Mouse (Mus musculus) hindbrain, embryonic 13.5 days (tissue): ENCODE measurements around the gene U2surp. TPM values are rescaled to one million over a fixed set of nuclear protein-coding genes. Genes with fewer than 3 reads are reported as not detected.

ENCODE experiments used
- ATAC-seq: fragments of 200-750 bp; cut with Nextera tagmentation; 2 replicates; pipeline ENCODE4 v1.8.0; 2017; ENCODE audit warnings: moderate TSS enrichment; ENCODE audit not compliant: low FRiP score
- H3K27ac ChIP-seq: fragments of 300-500 bp; sonication (generic); 2 replicates; pipeline ENCODE4 v1.5.1; 2015; ENCODE audit warnings: inconsistent platforms, mild to moderate bottlenecking, moderate library complexity
- H3K27me3 ChIP-seq: fragments of 300-500 bp; sonication (generic); 2 replicates; pipeline ENCODE4 v1.6.1; 2015; ENCODE audit warnings: mild to moderate bottlenecking, inconsistent platforms
- H3K36me3 ChIP-seq: fragments of 300-500 bp; sonication (generic); 2 replicates; pipeline ENCODE4 v1.6.1; 2015; ENCODE audit warnings: mild to moderate bottlenecking, inconsistent platforms
- H3K4me1 ChIP-seq: fragments of 300-500 bp; sonication (generic); replicated peaks from 2 replicates; pipeline ENCODE4 v1.6.1; 2015; ENCODE audit warnings: inconsistent platforms
- H3K4me2 ChIP-seq: fragments of 300-500 bp; sonication (generic); 2 replicates; pipeline ENCODE4 v1.6.1; 2015; ENCODE audit warnings: inconsistent platforms, mild to moderate bottlenecking, moderate library complexity
- H3K4me3 ChIP-seq: fragments of 300-500 bp; sonication (generic); 2 replicates; pipeline ENCODE4 v1.5.1; 2015; ENCODE audit warnings: mild to moderate bottlenecking, inconsistent platforms
- H3K9ac ChIP-seq: fragments of 300-500 bp; sonication (generic); 2 replicates; pipeline ENCODE4 v1.6.1; 2015; ENCODE audit warnings: mild to moderate bottlenecking, inconsistent platforms
- H3K9me3 ChIP-seq: fragments of 300-500 bp; sonication (generic); 2 replicates; pipeline ENCODE4 v1.6.1; 2016; ENCODE audit warnings: inconsistent platforms
- WGBS: fragments of 180-500 bp; shearing (Covaris S2); methylation state at CpG from one replicate; pipeline ENCODE4 v1.1.7; 2015; 5-methylcytosine and 5-hydroxymethylcytosine counted together
- polyA plus RNA-seq: library from polyadenylated mRNA; unstranded; fragments of >200 nt; fragmentation: Nextera tagmentation; extraction: Ambion mirVana; gene quantifications from 2 replicates; pipeline ENCODE4 v1.2.1, GENCODE M21; 2015

Gene U2surp
- polyA plus RNA-seq, 1 experiment from 2014 or later, result 158 TPM

GRCm38 (mm10) chr9:95549626-95550411, 38.0 kb upstream of the U2surp start:
- WGBS, result 60% methylated on average over 15 of the region's 15 CpGs

GRCm38 (mm10) chr9:95546679-95547078, 34.9 kb upstream of the U2surp start:
- Histone ChIP-seq H3K4me1 (peaks cover 5% of the 10 kb centered on the region; the same call in 1 of the 2 replicates), H3K9me3 (no peaks in the 10 kb centered on the region), H3K9ac (no peak overlapping the region), H3K4me2 (no peak overlapping the region), H3K27ac (no peak overlapping the region), H3K36me3 (no peaks in the 10 kb centered on the region), H3K27me3 (no peaks in the 10 kb centered on the region), H3K4me3 (no peak overlapping the region)
- ATAC-seq, result no peak
- 65% methylated on average over 7 of the region's 7 CpGs for WGBS

More at GRCm38 (mm10) chr9:95549626-95550411, 38.0 kb upstream of the U2surp start:
- Histone ChIP-seq H3K36me3 (no peaks in the 10 kb centered on the region), H3K4me1 (no peaks in the 10 kb centered on the region), H3K4me3 (no peak overlapping the region), H3K27me3 (0 out of 2 replicates have a peak, but pooled peaks cover 3% of the 10 kb centered on the region), H3K27ac (no peak overlapping the region), H3K4me2 (no peak overlapping the region), H3K9me3 (no peaks in the 10 kb centered on the region), H3K9ac (no peak overlapping the region)
- no peak for ATAC-seq

- H3K4me3 ChIP-seq, result no peak overlapping the region
- no peaks in the 10 kb centered on the region for H3K36me3 ChIP-seq
- no peak overlapping the region for H3K9ac ChIP-seq
- 88% methylated on average over 4 of the region's 4 CpGs for WGBS
- no peak overlapping the region for H3K4me2 ChIP-seq
- H3K4me1 ChIP-seq, result peaks cover 5% of the 10 kb centered on the region; the same call in 1 of the 2 replicates
- no peaks in the 10 kb centered on the region for H3K9me3 ChIP-seq
- no peak for ATAC-seq
- no peaks in the 10 kb centered on the region for H3K27me3 ChIP-seq
- H3K27ac ChIP-seq, result no peak overlapping the region
Observed at GRCm38 (mm10) chr9:95544598-95544997, 32.8 kb upstream of the U2surp start.

- ATAC-seq, result no peak
- Histone ChIP-seq H3K9me3 (no peaks in the 10 kb centered on the region), H3K27ac (peak overlapping the region; percentile 69), H3K27me3 (no peaks in the 10 kb centered on the region), H3K9ac (peak overlapping the region; percentile 47), H3K4me1 (peaks cover 5% of the 10 kb centered on the region; the same call in 1 of the 2 replicates), H3K4me3 (no peak overlapping the region), H3K4me2 (no peak overlapping the region), H3K36me3 (no peaks in the 10 kb centered on the region)
- WGBS, result 84% methylated on average over 6 of the region's 6 CpGs
Observed at GRCm38 (mm10) chr9:95542475-95542874, 30.7 kb upstream of the U2surp start.

- no peak for ATAC-seq
- WGBS, result 73% methylated on average over 15 of the region's 15 CpGs
- Histone ChIP-seq H3K9ac (peak overlapping the region; percentile 47), H3K9me3 (no peaks in the 10 kb centered on the region), H3K4me1 (peaks cover 5% of the 10 kb centered on the region; the same call in 1 of the 2 replicates), H3K36me3 (no peaks in the 10 kb centered on the region), H3K4me3 (no peak overlapping the region), H3K27ac (peak overlapping the region; percentile 69), H3K4me2 (no peak overlapping the region), H3K27me3 (no peaks in the 10 kb centered on the region)
Observed at GRCm38 (mm10) chr9:95541650-95542432, 30.0 kb upstream of the U2surp start.

GRCm38 (mm10) chr9:95541208-95541607, 29.4 kb upstream of the U2surp start:
- Histone ChIP-seq H3K9ac (no peak overlapping the region), H3K36me3 (no peaks in the 10 kb centered on the region), H3K4me2 (no peak overlapping the region), H3K27me3 (no peaks in the 10 kb centered on the region), H3K27ac (no peak overlapping the region), H3K4me1 (peaks cover 5% of the 10 kb centered on the region; the same call in 1 of the 2 replicates), H3K9me3 (no peaks in the 10 kb centered on the region), H3K4me3 (no peak overlapping the region)
- ATAC-seq, result no peak

GRCm38 (mm10) chr9:95540487-95540886, 28.7 kb upstream of the U2surp start:
- Histone ChIP-seq H3K4me3 (no peak overlapping the region), H3K4me1 (peaks cover 5% of the 10 kb centered on the region; the same call in 1 of the 2 replicates), H3K4me2 (no peak overlapping the region), H3K36me3 (no peaks in the 10 kb centered on the region), H3K27me3 (no peaks in the 10 kb centered on the region), H3K9me3 (no peaks in the 10 kb centered on the region), H3K27ac (no peak overlapping the region), H3K9ac (no peak overlapping the region)
- WGBS, result 63% methylated on average over 4 of the region's 4 CpGs
- ATAC-seq, result no peak

- Histone ChIP-seq H3K4me1 (peaks cover 5% of the 10 kb centered on the region; the same call in 1 of the 2 replicates), H3K36me3 (no peaks in the 10 kb centered on the region), H3K27me3 (no peaks in the 10 kb centered on the region), H3K9ac (no peak overlapping the region), H3K4me2 (no peak overlapping the region), H3K27ac (no peak overlapping the region), H3K9me3 (no peaks in the 10 kb centered on the region), H3K4me3 (no peak overlapping the region)
- 73% methylated on average over 2 of the region's 2 CpGs for WGBS
- no peak for ATAC-seq
Observed at GRCm38 (mm10) chr9:95539176-95539800, 27.5 kb upstream of the U2surp start.

- Histone ChIP-seq H3K36me3 (no peaks in the 10 kb centered on the region), H3K27ac (no peak overlapping the region), H3K4me3 (no peak overlapping the region), H3K27me3 (no peaks in the 10 kb centered on the region), H3K4me1 (no peaks in the 10 kb centered on the region), H3K9ac (no peak overlapping the region), H3K4me2 (no peak overlapping the region), H3K9me3 (no peaks in the 10 kb centered on the region)
- no peak for ATAC-seq
- 52% methylated on average over 6 of the region's 6 CpGs for WGBS
Observed at GRCm38 (mm10) chr9:95533817-95534216, 22.0 kb upstream of the U2surp start.

- Histone ChIP-seq H3K9me3 (no peaks in the 10 kb centered on the region), H3K27me3 (no peaks in the 10 kb centered on the region), H3K36me3 (no peaks in the 10 kb centered on the region), H3K4me2 (no peak overlapping the region), H3K27ac (no peak overlapping the region), H3K9ac (no peak overlapping the region), H3K4me3 (no peak overlapping the region), H3K4me1 (no peaks in the 10 kb centered on the region)
- ATAC-seq, result no peak
- 50% methylated on average over 3 of the region's 3 CpGs for WGBS
Observed at GRCm38 (mm10) chr9:95531144-95531543, 19.3 kb upstream of the U2surp start.

GRCm38 (mm10) chr9:95527676-95528075, 15.9 kb upstream of the U2surp start:
- ATAC-seq, result no peak
- no peaks in the 10 kb centered on the region for H3K4me1 ChIP-seq
- H3K27me3 ChIP-seq, result no peaks in the 10 kb centered on the region
- no peaks in the 10 kb centered on the region for H3K36me3 ChIP-seq
- H3K4me2 ChIP-seq, result no peak overlapping the region
- H3K9ac ChIP-seq, result no peak overlapping the region
- H3K27ac ChIP-seq, result no peak overlapping the region
- H3K9me3 ChIP-seq, result no peaks in the 10 kb centered on the region
- WGBS, result 74% methylated on average over 2 of the region's 2 CpGs
- H3K4me3 ChIP-seq, result no peak overlapping the region

- no peak overlapping the region for H3K4me2 ChIP-seq
- H3K4me3 ChIP-seq, result no peak overlapping the region
- 9% methylated on average over 2 of the region's 2 CpGs for WGBS
- H3K27me3 ChIP-seq, result no peaks in the 10 kb centered on the region
- no peak overlapping the region for H3K27ac ChIP-seq
- H3K9me3 ChIP-seq, result no peaks in the 10 kb centered on the region
- H3K9ac ChIP-seq, result no peak overlapping the region
- H3K4me1 ChIP-seq, result no peaks in the 10 kb centered on the region
- peak; percentile 76; the same call in 1 of the 2 replicates for ATAC-seq
- H3K36me3 ChIP-seq, result no peaks in the 10 kb centered on the region
Observed at GRCm38 (mm10) chr9:95525961-95526360, 14.2 kb upstream of the U2surp start.
